Comparison of ENCODE assay signal across 16 mouse cellular contexts in genomic region chr7:141231551-141231950, GRCm38 (mm10). TPM values are rescaled to one million over a fixed set of nuclear protein-coding genes. Genes with fewer than 3 reads are reported as not detected.
"Had no signal": no experiment of that assay in that cellular context is flagged by ENCODE, and none has a peak within 500 bp of the region (broad histone marks: within the 10 kb centered on the region; RNA-seq: fewer than 3 reads in every experiment).

No protein-coding gene starts in this region.

- H3K27me3 ChIP-seq: lung, embryonic 15.5 days; megakaryocyte, embryonic 14.5 days; midbrain, embryonic 12.5 days; neural tube, embryonic 12.5 days; stomach, embryonic 15.5 days had no signal

- H3K4me3 ChIP-seq: lung, embryonic 15.5 days; midbrain, embryonic 12.5 days; neural tube, embryonic 12.5 days; stomach, embryonic 15.5 days had no signal

- H3K27ac ChIP-seq: lung, embryonic 15.5 days; macrophage; midbrain, embryonic 12.5 days; neural tube, embryonic 12.5 days; stomach, embryonic 15.5 days; stomach, postnatal 0 days had no signal

- H3K9ac ChIP-seq: lung, embryonic 15.5 days; midbrain, embryonic 12.5 days; neural tube, embryonic 12.5 days; stomach, embryonic 15.5 days had no signal

- DNase-seq: lung, adult 18-20 months; lung, postnatal 14 days; lung, postnatal 36 days; midbrain, embryonic 14.5 days; right cerebral cortex, postnatal 14 days; thymus, adult 2 months; thymus, postnatal 25 days; thymus, postnatal 4 days had no signal

- H3K9me3 ChIP-seq: lung, embryonic 15.5 days; megakaryocyte, embryonic 14.5 days; midbrain, embryonic 12.5 days; neural tube, embryonic 12.5 days; stomach, embryonic 15.5 days had no signal

RNA-seq across cellular contexts. Expression of gene Lmntd2, which starts 17.7 kb away (rescaled TPM):
- total RNA-seq: monocyte, adult 5-6 weeks had no signal
- polyA plus RNA-seq: macrophage had no signal
